Mouse (Mus musculus) left cerebral cortex, postnatal 10 days (tissue): ENCODE measurements around the gene Nup205. TPM values are rescaled to one million over a fixed set of nuclear protein-coding genes. Genes with fewer than 3 reads are reported as not detected.

Experiments
- DNase-seq, 2 experiments: peaks; one replicate each; pipeline ENCODE4 v3.0.0; 2021 to 2022; ENCODE audit warnings: low spot score in 2 of 2, mixed read lengths in 1 of 2; ENCODE audit errors: extremely low spot score in 1 of 2
- intact Hi-C: fragments of 180-260 bp; cut with DNase I; formaldehyde crosslinking; loops from one replicate; pipeline ENCODE4 v1.15.1; 2025
- total RNA-seq, 2 experiments: library from RNA; stranded (reverse); gene quantifications; 2 replicates each; pipeline ENCODE4 v1.2.3; 2021

Gene Nup205
- total RNA-seq, 2 experiments from 2014 or later: 28.4 to 31.7 TPM

DNA sequence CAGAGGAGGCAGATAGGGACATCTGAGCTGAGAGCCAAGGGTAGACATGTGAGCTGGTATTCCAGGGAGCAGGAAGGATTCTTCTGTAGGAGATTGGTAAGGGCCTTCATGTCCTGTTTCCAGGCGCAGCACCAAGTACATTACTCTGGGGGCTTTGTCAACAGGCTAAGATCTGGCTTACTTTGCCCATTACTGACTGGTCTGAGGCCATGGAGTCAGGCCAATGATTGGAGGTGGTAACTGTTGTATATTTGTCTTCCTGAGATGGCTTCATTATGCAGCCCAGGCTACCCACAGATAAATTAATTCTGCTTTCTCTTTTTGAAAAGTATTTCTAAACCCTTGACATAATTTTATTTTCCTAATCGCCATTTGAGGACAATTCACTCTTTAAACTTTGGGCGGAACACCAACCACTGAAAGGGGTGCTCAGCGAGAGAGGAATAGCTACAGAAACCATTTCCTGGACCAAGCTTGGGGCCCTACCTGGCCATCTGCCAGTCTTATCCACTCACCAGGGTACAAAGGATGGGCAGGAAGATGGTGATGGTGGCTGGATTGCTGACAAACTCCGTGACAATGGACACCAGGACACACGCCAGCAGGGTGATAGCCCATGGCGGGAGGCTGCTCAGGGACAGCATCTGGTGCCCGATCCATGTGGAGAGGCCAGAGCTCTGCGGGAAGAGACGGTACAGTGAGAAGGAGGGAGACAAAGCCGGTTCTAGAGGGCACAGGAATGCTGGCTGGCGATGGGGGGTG, 94.1 kb downstream of the Nup205 start:
- no peak for DNase-seq
- intact Hi-C loops: no loop called here

DNA sequence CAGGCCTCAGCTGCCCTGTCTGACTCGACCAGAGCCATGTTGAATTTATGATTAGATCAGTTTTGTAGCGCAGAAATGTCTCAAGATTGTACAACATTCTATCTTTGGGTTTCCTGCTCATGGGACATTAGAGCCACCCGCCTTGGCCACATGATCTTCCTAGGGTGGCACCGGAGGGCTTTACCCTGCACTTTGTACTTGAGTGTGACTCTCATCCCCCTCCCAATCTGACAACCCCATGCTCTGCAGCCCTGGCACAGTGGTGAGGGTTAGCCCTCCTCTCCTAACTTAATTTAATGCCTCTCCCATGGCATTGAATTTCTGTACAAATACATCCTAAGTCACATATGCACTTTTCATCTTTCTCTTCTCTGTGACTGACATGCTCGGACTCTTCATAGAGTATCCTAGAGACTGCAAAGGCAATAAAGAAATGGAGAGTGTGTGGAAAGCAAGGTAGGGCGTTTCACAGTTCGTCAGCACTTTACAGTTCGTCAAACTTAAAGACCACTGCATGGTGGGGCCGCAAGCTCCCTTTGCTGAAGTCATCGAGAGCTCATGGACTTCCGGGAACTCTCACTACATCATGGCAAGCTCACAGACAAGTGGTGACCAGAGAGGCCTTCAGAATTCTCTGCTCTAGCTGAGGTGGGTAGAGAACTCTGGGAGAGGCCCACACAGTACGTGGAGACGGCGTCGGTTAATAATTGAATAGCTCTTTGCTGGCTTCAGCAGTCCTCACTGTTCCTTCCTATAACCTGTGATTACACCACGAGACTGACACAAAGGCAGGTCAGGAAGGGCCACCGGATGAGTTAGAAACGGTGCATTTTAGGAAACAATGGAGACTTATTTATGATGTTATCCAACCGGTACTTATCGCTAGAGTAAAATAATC, 94.9 kb downstream of the Nup205 start:
- no peak for DNase-seq
- intact Hi-C loops: no loop called here

DNA sequence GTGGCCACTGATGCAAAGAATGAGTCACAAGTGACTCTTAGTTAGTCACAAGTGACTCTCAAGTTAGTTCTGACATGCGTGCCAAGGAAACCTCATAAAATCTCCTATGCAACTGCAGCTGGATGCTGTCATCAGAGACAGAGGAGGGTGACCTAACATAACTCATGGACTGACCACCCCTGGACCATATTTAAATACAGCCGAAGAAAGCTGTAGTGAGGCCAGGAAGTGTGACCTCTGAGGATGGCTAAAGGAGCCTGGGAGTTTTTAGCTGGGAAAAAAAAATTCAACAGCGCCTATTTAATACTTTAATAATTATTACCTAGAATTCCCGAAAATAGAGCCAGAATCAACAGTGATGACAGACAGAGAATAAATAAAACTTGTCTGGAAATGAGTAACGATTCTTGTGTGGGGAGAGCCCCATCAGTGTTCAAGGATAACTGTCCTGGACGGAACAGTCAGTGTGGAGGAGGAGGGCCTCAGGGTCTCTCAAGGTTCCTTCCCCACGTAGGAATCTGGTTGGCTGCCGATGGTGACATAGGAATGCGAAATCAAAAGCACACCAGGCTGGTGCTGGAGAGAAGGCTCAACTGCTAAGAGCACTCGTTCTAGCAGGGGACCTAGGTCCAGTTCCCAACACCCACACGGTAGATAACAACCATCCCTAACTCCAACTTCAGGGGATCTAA, 96.3 kb downstream of the Nup205 start:
- DNase-seq: no peak
- intact Hi-C loops: no loop called here

DNA sequence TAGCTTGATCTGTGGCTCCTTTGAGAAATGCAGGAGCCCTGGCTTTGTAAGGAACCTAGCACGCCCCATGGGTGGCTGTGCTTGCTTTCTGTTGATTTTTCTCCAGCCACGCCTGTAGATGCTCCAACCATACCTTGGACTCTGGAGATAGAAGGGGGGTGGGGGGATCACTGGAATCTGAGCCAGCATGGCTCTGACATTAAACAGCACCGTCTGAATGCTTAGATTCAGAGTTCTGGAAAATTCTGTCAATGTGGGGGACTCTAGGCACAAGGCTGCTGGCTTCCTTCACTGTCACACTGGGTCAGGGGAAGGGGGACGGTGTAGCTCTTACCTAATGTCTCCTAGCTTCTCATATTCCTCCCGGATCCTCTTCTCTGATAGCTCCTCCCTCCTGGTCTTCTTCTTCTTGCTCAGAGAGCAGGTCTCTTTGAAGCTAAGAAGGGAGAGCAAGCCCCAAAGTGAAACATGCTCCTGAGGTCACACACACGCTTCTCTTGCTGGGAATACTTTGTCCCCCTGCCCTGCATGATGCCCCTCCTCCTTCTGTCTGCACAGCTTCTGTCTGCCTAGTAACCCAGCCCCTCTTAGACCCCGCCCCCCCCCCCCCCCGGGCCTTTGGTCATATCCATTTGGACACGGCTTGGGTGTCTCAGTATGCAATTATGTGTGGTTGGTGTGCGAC, 100.8 kb downstream of the Nup205 start:
- DNase-seq: no peak
- intact Hi-C loops: no loop called here

DNA sequence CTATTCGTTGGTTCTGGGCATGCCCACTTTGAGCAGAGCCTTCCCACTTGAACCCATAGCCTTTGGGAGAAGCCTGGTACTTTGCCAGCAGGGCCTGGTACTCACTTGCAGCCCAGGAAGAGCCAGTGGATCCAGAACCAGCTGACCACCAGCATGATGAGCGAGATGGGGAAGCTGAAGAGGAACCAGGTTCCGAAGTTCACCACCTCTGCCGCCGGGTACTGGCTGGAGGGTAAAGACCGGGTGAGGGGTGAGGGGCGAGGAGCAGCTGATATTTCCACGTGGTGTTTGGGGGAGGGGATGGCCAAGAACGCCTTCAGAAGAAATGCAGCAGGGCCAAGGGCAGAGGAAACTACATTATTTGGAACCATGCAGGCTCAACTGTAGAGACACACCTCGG, 102.1 kb downstream of the Nup205 start:
- no peak for DNase-seq

DNA sequence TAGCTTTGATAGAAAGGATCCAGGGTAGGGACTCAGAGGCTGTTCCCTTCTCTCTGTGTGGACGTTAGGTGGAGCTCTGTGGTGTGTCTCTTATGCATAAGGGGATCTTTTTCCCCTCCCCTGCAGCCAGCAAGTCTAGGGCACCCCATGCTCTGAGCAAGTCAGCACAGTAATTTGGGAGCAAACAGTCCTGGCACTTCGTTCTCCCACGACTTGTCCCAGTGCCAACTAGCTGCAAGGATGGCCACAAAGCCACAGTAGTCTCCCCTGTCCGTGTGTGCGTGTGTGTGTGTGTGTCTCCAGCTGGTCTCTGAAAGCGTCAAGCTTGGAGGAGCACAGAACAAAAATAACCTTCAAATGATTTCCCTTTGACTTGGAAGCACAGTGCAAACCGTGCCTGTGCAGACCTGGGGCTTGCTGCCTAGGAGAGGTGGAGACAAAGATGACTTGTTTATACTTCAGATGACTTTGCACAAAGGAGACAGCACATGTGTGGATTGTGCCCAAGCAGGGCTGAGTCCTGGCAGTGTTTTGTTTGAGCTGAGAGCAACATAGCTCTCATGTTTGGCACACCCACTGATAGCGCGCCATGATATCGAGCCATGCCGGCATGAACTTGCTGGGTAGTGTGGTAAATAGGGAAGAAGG, 111.0 kb downstream of the Nup205 start:
- DNase-seq: peak; percentile 41 to 80
- intact Hi-C loops: no loop called here

More for the DNA sequence above, 102.1 kb downstream of the Nup205 start:
- intact Hi-C loops: no loop called here

DNA sequence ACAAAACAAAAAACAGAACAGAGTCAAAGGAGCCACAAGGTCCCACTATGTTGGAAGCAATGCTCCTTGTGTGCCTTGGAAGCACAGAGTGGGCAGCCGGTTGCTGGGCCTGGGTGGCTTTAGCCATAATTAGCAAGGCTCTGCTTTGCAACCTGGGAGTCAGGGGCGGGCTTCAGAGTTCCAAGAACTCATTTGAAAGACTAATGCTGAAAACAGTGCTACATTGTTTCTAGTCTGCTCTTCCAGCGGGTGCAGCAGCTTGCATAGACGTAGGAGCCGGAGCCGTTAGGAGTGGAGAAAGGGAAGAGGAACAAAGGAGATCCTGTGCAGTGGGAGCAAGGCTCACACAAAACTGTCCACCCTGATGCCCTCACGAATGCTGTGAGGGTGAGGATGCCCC, 111.7 kb downstream of the Nup205 start:
- no peak for DNase-seq
- intact Hi-C loops: no loop called here

DNA sequence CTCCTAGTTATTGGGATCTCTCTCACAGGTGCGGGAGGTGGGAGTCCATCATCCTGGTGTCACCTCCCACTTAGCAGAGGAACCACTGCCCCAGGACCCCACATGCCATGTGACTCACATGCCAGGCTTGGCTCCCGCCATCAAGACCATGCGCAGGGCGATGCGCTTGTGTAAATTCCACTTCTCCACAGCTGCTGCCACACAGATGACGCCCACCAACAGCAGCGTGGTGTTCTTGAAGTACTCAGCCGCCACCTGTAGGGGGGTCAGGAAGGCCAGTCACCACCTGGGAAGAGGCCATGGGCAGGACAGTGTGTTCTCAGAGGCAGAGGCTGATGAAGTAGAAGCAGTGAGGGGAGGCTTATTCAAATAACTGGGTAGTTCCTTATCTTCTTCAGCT, 112.5 kb downstream of the Nup205 start:
- intact Hi-C loops: no loop called here
- no peak for DNase-seq

DNA sequence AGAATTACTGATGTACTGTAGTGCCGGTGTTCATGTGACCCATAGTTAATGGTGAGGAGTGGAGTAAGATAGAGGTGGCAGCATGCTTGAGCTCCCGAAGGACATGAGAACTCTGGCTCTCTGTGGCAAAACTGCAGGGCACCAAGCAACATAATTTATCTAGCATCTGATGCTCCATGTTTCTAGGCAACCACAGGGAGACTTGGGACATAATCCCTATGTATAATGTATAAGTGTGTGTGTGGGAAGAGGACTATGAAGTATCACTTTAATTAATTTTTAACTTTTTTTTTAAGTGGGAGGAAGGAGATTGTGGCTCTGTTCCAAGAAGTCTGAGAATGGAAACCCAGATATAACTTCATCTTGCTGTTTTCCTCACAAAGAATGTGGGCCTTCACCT, 117.7 kb downstream of the Nup205 start:
- intact Hi-C loops: no loop called here

DNA sequence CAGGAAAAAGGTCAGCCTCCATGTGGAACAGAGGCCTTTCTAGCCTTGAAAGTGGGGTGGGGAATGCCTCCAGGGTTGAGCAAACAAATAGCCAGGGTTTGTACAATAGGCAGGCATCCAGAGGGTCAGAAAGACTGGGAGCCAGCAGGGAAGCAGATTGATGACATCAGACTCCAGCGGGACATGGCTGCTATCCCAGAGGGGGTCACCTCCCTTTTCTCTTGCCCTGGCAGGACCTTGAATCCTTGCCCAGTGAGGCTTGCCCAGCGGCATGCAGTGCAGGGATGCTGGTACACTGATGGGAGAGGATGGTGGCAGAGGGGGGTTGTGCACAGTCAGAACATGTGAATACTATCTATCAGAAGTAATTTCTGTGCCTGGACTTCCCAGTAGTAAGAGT, 119.8 kb downstream of the Nup205 start:
- DNase-seq: peak; percentile 27 to 53
- intact Hi-C loops: no loop called here

More for the DNA sequence above, 117.7 kb downstream of the Nup205 start:
- DNase-seq: peak in 1 of 2 experiments; percentile 14

Other genes with a start within 250 kb of the Nup205 start
- 1 to 10 TPM; 1.4 to 1.6 TPM for gene Slc23a4, start 189.0 kb upstream of the Nup205 start, total RNA-seq
- 10 to 100 TPM; 38.4 to 39.2 TPM for gene Cnot4, start 43.7 kb upstream of the Nup205 start, total RNA-seq
- 10 to 100 TPM; 10.5 TPM for gene Slc13a4, start 130.7 kb downstream of the Nup205 start, total RNA-seq
- gene Fam180a, start 148.7 kb downstream of the Nup205 start, total RNA-seq: 1 to 10 TPM; 4.9 to 6.4 TPM